ENCODE assay signal across 8 mouse cellular contexts in genomic region chr6:88906369-88907108, GRCm38 (mm10). TPM values are rescaled to one million over a fixed set of nuclear protein-coding genes. Genes with fewer than 3 reads are reported as not detected.
A peak's percentile ranks its signal among the peaks of the same experiment; 100 is the strongest.
DNase-seq lines count a peak whose midpoint lies in the region; ATAC-seq lines count a peak whose summit lies in the region.

No protein-coding gene starts in this region.

- no peaks in the 10 kb centered on the region for H3K9me3 ChIP-seq in forebrain, embryonic 11.5 days (ENCODE audit: control insufficient read depth, low read length)
- H3K9me3 ChIP-seq in hindbrain, embryonic 10.5 days: no peaks in the 10 kb centered on the region

- no peaks in the 10 kb centered on the region for H3K36me3 ChIP-seq in forebrain, embryonic 11.5 days (ENCODE audit: control insufficient read depth, insufficient read depth, low read length)
- peaks cover 40% of the 10 kb centered on the region for H3K36me3 ChIP-seq in hindbrain, embryonic 10.5 days

- H3K4me2 ChIP-seq in forebrain, embryonic 11.5 days (ENCODE audit: low read depth, low read length, severe bottlenecking): no peak overlapping the region

- peak; percentile 29 for ATAC-seq in frontal cortex, adult (ENCODE audit: low TSS enrichment)
- 0 out of 2 replicates have a peak, but pooled peaks have one; percentile 13 for ATAC-seq in forebrain, embryonic 11.5 days (replicated peaks; ENCODE audit: low FRiP score)

- H3K4me1 ChIP-seq in forebrain, embryonic 11.5 days (replicated peaks; ENCODE audit: control insufficient read depth, insufficient read depth, low read length): peaks cover 11% of the 10 kb centered on the region; the same call in 1 of the 2 replicates
- H3K4me1 ChIP-seq in hindbrain, embryonic 10.5 days (replicated peaks): peaks cover 56% of the 10 kb centered on the region

- no peak overlapping the region for H3K27ac ChIP-seq in forebrain, embryonic 11.5 days (ENCODE audit: low read depth, low read length)
- H3K27ac ChIP-seq in hindbrain, embryonic 10.5 days: peak overlapping the region; percentile 64; the same call in 1 of the 2 replicates

- WGBS in forebrain, embryonic 11.5 days: 18% methylated on average over 16 of the region's 16 CpGs
- WGBS in hindbrain, embryonic 10.5 days: 19% methylated on average over 16 of the region's 16 CpGs

- no peak overlapping the region; the same call in 1 of the 2 replicates for H3K9ac ChIP-seq in forebrain, embryonic 11.5 days (ENCODE audit: low read length)

- no peak for DNase-seq in frontal cortex, postnatal 14 days (ENCODE audit: low spot score in 2 of 2)
- DNase-seq in c-Kit-positive CD71-positive TER-119-positive erythroid progenitor cells, embryonic 14.5 days (ENCODE audit: low spot score): peak; percentile 83
- DNase-seq in forebrain, embryonic 11.5 days (ENCODE audit: low spot score): peak; percentile 81
- peak; percentile 76 for DNase-seq in hindbrain, embryonic 10.5 days (ENCODE audit: low spot score)
- peak; percentile 49 to 53 for DNase-seq in layer of hippocampus, postnatal 36 days
- peak; percentile 82 for DNase-seq in lung, postnatal 25 days (ENCODE audit: low spot score)
- DNase-seq in retina, postnatal 7 days (ENCODE audit: low read depth, low spot score): peak; percentile 61

- H3K4me3 ChIP-seq in forebrain, embryonic 11.5 days (ENCODE audit: low read depth, low read length): no peak overlapping the region
- H3K4me3 ChIP-seq in hindbrain, embryonic 10.5 days: no peak overlapping the region

- no peaks in the 10 kb centered on the region for H3K27me3 ChIP-seq in forebrain, embryonic 11.5 days (ENCODE audit: control insufficient read depth, insufficient read depth, low read length)
- no peaks in the 10 kb centered on the region for H3K27me3 ChIP-seq in hindbrain, embryonic 10.5 days (ENCODE audit: insufficient read depth, poor library complexity, severe bottlenecking)

RNA-seq across cellular contexts. Expression of gene Tpra1, which starts 4.5 kb away (rescaled TPM):
- 39.4 and 40.7 TPM in 2 replicates for polyA plus RNA-seq in forebrain, embryonic 11.5 days (2014; fragmentation: Nextera tagmentation; extraction: Ambion mirVana)
- polyA plus RNA-seq in hindbrain, embryonic 10.5 days (2016; fragmentation: Nextera tagmentation; extraction: Ambion mirVana): 60.5 and 62.3 TPM in 2 replicates
- 10 to 100 TPM; 45.8 to 48.5 TPM for total RNA-seq in layer of hippocampus, postnatal 36 days (2021)

RNA-seq across cellular contexts. Expression of gene Mcm2, which starts 8.0 kb away (rescaled TPM):
- 248 and 259 TPM in 2 replicates for polyA plus RNA-seq in forebrain, embryonic 11.5 days (2014; fragmentation: Nextera tagmentation; extraction: Ambion mirVana)
- polyA plus RNA-seq in hindbrain, embryonic 10.5 days (2016; fragmentation: Nextera tagmentation; extraction: Ambion mirVana): 222 and 292 TPM in 2 replicates
- 1 to 10 TPM; 4.5 to 5.1 TPM for total RNA-seq in layer of hippocampus, postnatal 36 days (2021)

RNA-seq across cellular contexts. Expression of gene Podxl2, which starts 31.7 kb away (rescaled TPM):
- polyA plus RNA-seq in forebrain, embryonic 11.5 days (2014; fragmentation: Nextera tagmentation; extraction: Ambion mirVana): 109 and 115 TPM in 2 replicates
- polyA plus RNA-seq in hindbrain, embryonic 10.5 days (2016; fragmentation: Nextera tagmentation; extraction: Ambion mirVana): 81.1 and 182 TPM in 2 replicates
- total RNA-seq in layer of hippocampus, postnatal 36 days (2021): 100 to 1,000 TPM; 159 to 169 TPM

Comparison
In these comparisons a context has a peak if more than half of its experiments do, and no peak if none do; other contexts are left out.
1. DNase-seq: peak in c-Kit-positive CD71-positive TER-119-positive erythroid progenitor cells, embryonic 14.5 days (single experiment), forebrain, embryonic 11.5 days (single experiment), hindbrain, embryonic 10.5 days (single experiment), layer of hippocampus, postnatal 36 days (2 of 2), lung, postnatal 25 days (single experiment) and retina, postnatal 7 days (single experiment); none in frontal cortex, postnatal 14 days (0 of 2).